Mouse (Mus musculus) MEL (cell line): Measurements from ENCODE around the gene Msi2. TPM values are rescaled to one million over a fixed set of nuclear protein-coding genes. Genes with fewer than 3 reads are reported as not detected.

Experiments used
- DNase-seq: peaks from one replicate; pipeline ENCODE4 v3.0.0; 2011; ENCODE audit warnings: low read depth, low spot score
- H3K27ac ChIP-seq: 2 replicates; pipeline ENCODE4 v1.5.1; 2012; ENCODE audit warnings: low read depth, mild to moderate bottlenecking, control low read depth, low read length, moderate library complexity; ENCODE audit not compliant: control insufficient read depth
- H3K27me3 ChIP-seq, 2 experiments: fragments of 150-350 bp in 1 of 2; sonication (generic) in 1 of 2; 2 replicates each; pipeline ENCODE4 v1.6.1; 2012; ENCODE audit warnings: low read length in 2 of 2, mild to moderate bottlenecking in 2 of 2, improper control_type of control experiment in 1 of 2, moderate library complexity in 1 of 2; ENCODE audit not compliant: insufficient read depth in 2 of 2, control insufficient read depth in 1 of 2
- H3K36me3 ChIP-seq, 2 experiments: 2 replicates each; pipeline ENCODE4 v1.6.1; 2012 to 2014; ENCODE audit warnings: low read length in 2 of 2, improper control_type of control experiment in 1 of 2, inconsistent platforms in 1 of 2, mild to moderate bottlenecking in 1 of 2; ENCODE audit not compliant: insufficient read depth in 2 of 2, control insufficient read depth in 1 of 2
- H3K4me1 ChIP-seq, 2 experiments: fragments of 150-350 bp in 1 of 2; sonication (generic) in 1 of 2; 2 replicates each; pipeline ENCODE4 v1.6.1; 2012; ENCODE audit warnings: low read length in 2 of 2, improper control_type of control experiment in 1 of 2, mild to moderate bottlenecking in 1 of 2; ENCODE audit not compliant: insufficient read depth in 2 of 2, control insufficient read depth in 1 of 2
- H3K4me3 ChIP-seq, 2 experiments: fragments of 150-350 bp in 1 of 2; sonication (generic) in 1 of 2; 2 replicates each; pipeline ENCODE4 v1.5.1; 2012; ENCODE audit warnings: low read depth in 2 of 2, low read length in 2 of 2, mild to moderate bottlenecking in 2 of 2, moderate library complexity in 2 of 2, control low read depth in 1 of 2, improper control_type of control experiment in 1 of 2; ENCODE audit not compliant: control insufficient read depth in 1 of 2, insufficient read depth in 1 of 2
- H3K79me2 ChIP-seq: 2 replicates; pipeline ENCODE4 v1.6.1; 2012; ENCODE audit warnings: mild to moderate bottlenecking, low read length, moderate library complexity; ENCODE audit not compliant: control insufficient read depth, poor library complexity, insufficient read depth
- H3K9ac ChIP-seq: 2 replicates; pipeline ENCODE4 v1.6.1; 2012; ENCODE audit warnings: low read depth, mild to moderate bottlenecking, control low read depth, low read length, moderate library complexity; ENCODE audit not compliant: control insufficient read depth, poor library complexity, severe bottlenecking
- H3K9me3 ChIP-seq: fragments of 150-350 bp; sonication (generic); replicated peaks from 2 replicates; pipeline ENCODE4 v1.6.1; 2012; ENCODE audit warnings: mild to moderate bottlenecking, low read length, improper control_type of control experiment, moderate library complexity; ENCODE audit not compliant: insufficient read depth
- CHD2 ChIP-seq: IDR thresholded peaks from 2 replicates; pipeline ENCODE4 v1.6.1; 2011; ENCODE audit warnings: low read length, improper control_type of control experiment
- E2F4 ChIP-seq: IDR thresholded peaks from 2 replicates; pipeline ENCODE4 v1.6.1; 2011; ENCODE audit warnings: low read depth, low read length, improper control_type of control experiment, borderline replicate concordance
- ELF1 ChIP-seq: IDR thresholded peaks from 2 replicates; pipeline ENCODE4 v1.6.1; 2014; ENCODE audit warnings: low read depth, mild to moderate bottlenecking, inconsistent platforms, low read length, improper control_type of control experiment, moderate library complexity
- EP300 ChIP-seq, 2 experiments: IDR thresholded peaks; 2 replicates each; pipeline ENCODE4 v1.6.1; 2011; ENCODE audit warnings: improper control_type of control experiment in 2 of 2, low read length in 2 of 2, low read depth in 1 of 2, mild to moderate bottlenecking in 1 of 2
- ETS1 ChIP-seq: IDR thresholded peaks from 2 replicates; pipeline ENCODE4 v1.6.1; 2012; ENCODE audit warnings: low read depth, mild to moderate bottlenecking, inconsistent platforms, low read length, improper control_type of control experiment, moderate library complexity
- GABPA ChIP-seq: IDR thresholded peaks from 2 replicates; pipeline ENCODE4 v1.6.1; 2012; ENCODE audit warnings: low read depth, mild to moderate bottlenecking, inconsistent platforms, low read length, improper control_type of control experiment, moderate library complexity
- GATA1 ChIP-seq: IDR thresholded peaks from 2 replicates; pipeline ENCODE4 v1.6.1; 2011; ENCODE audit warnings: low read depth, low read length, improper control_type of control experiment
- HCFC1 ChIP-seq: IDR thresholded peaks from 2 replicates; pipeline ENCODE4 v1.6.1; 2012; ENCODE audit warnings: low read depth, mild to moderate bottlenecking, inconsistent platforms, low read length, improper control_type of control experiment, moderate library complexity
- MAZ ChIP-seq: IDR thresholded peaks from 2 replicates; pipeline ENCODE4 v1.6.1; 2012; ENCODE audit warnings: low read depth, mild to moderate bottlenecking, inconsistent platforms, low read length, improper control_type of control experiment
- MEF2A ChIP-seq: IDR thresholded peaks from 2 replicates; pipeline ENCODE4 v1.6.1; 2014; ENCODE audit warnings: low read depth, mild to moderate bottlenecking, inconsistent platforms, low read length, improper control_type of control experiment; ENCODE audit not compliant: poor library complexity, insufficient replicate concordance, severe bottlenecking; ENCODE audit errors: extremely low read depth
- MXI1 ChIP-seq: IDR thresholded peaks from 2 replicates; pipeline ENCODE4 v1.6.1; 2011; ENCODE audit warnings: mild to moderate bottlenecking, low read depth, low read length, improper control_type of control experiment
- MYB ChIP-seq: IDR thresholded peaks from 2 replicates; pipeline ENCODE4 v1.6.1; 2011; ENCODE audit warnings: mild to moderate bottlenecking, low read depth, low read length, improper control_type of control experiment
- TBP ChIP-seq: IDR thresholded peaks from 2 replicates; pipeline ENCODE4 v1.8.0; 2011; ENCODE audit warnings: low read depth, low read length, improper control_type of control experiment
- TCF12 ChIP-seq: IDR thresholded peaks from 2 replicates; pipeline ENCODE4 v1.6.1; 2014; ENCODE audit warnings: low read depth, mild to moderate bottlenecking, inconsistent platforms, low read length, improper control_type of control experiment, moderate library complexity
- UBTF ChIP-seq: IDR thresholded peaks from 2 replicates; pipeline ENCODE4 v1.6.1; 2012; ENCODE audit warnings: low read depth, mild to moderate bottlenecking, inconsistent platforms, low read length, improper control_type of control experiment, moderate library complexity, borderline replicate concordance; ENCODE audit not compliant: insufficient read depth
- ZKSCAN1 ChIP-seq: IDR thresholded peaks from 2 replicates; pipeline ENCODE4 v1.6.1; 2012; ENCODE audit warnings: low read depth, mild to moderate bottlenecking, inconsistent platforms, low read length, improper control_type of control experiment, moderate library complexity
- polyA plus RNA-seq, 2 experiments: library from polyadenylated mRNA; stranded (reverse) in 1 of 2; unstranded in 1 of 2; fragments of >175 nt in 1 of 2; fragments of >200 nt in 1 of 2; gene quantifications; 2 replicates each; pipeline versions ENCODE4 v1.2.1 to v1.2.4; 2012; ENCODE audit warnings: low replicate concordance in 2 of 2, low read depth in 1 of 2; ENCODE audit not compliant: insufficient read length in 2 of 2, insufficient read depth in 1 of 2, missing spikeins in 1 of 2
- total RNA-seq: library from RNA; depleted of rRNA; stranded (reverse); fragments of 300-350 nt; gene quantifications from 2 replicates; pipeline ENCODE4 v1.2.3, GENCODE M21; 2012

The Msi2 gene
- total and polyA plus RNA-seq, 3 experiments = 16.2 to 29.7 TPM; not detected in 1

DNA sequence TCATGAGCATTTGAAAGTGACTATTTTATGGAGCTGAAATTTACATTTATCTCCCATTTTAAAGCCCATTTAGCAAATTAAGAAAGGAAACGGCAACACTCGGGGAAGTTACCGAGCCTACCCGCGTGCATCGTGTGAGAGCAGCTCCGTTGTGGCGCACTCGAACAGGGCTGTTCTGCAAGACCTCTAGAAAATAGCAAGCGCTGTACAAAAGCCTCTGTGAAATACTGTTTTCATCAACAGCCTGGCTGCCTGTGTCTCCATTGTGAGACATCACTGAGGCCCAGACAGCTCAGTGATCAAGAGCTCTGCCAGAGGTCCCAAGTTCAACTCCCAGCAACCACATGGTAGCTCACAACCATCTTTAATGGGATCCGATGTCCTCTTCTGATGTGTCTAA lies 100.9 kb downstream of the Msi2 start:
- H3K9ac ChIP-seq = no peak overlapping the region
- no peak for DNase-seq
- no peaks in the 10 kb centered on the region for H3K9me3 ChIP-seq
- TF ChIP-seq ZKSCAN1 (no peak), E2F4 (no peak), GATA1 (no peak), TCF12 (no peak), ELF1 (no peak), UBTF (no peak), MYB (no peak), CHD2 (no peak), EP300 (IDR thresholded peaks at IDR 0.05; ENCODE audit: low read depth in 1 of 2, low read length in 2 of 2) (no peak), MEF2A (no peak), MAZ (no peak), GABPA (no peak)
- TF ChIP-seq, all 39 proteins: peak for 0
- Histone ChIP-seq H3K4me1 (peaks cover 46 to 47% of the 10 kb centered on the region in 2 experiments), H3K36me3 (peaks cover 0 to 52% of the 10 kb centered on the region in 2 experiments; a peak in 3 of 4 replicates), H3K27ac (no peak overlapping the region), H3K79me2 (no peaks in the 10 kb centered on the region; the same call in 1 of the 2 replicates), H3K27me3 (no peaks in the 10 kb centered on the region), H3K4me3 (no peak overlapping the region)

DNA sequence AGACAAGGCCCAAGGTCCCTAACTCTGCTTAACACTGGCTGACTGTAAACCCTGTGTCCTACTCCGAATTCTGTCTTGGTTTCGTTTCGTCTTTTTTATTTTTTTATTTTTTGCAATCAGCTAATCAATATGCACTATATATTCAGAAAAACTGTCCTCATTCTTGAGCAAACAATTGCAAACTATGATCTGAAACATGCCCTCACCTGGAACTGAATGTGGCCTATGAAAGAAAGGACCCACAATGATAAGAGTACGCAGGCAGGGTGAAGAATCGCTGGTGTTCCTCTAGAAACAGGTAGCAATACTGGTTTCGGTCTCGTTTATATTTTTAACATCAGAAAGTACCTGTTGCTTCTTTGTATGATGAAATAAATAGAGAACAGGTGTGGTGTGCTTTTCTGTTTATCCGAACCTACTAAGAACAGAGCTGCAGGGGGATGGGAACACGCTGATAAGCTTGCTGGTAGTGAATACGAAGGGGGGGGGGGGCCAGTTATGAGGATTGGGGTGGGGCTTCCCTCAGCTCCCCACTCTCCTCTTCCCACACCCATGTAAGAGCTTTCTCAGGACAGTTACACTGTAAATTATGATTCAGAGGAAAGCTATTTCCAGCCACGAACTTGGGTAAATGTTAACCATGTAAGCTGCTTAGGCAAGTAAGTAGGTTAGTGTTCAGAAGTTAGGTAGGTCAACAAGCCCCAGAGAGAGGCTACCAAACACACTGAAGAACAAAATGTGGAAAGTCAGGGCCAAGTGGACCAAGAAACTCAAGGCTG lies 103.6 kb downstream of the Msi2 start:
- peak; percentile 47; the same call in 1 of the 2 replicates for TF ChIP-seq TCF12
- TF ChIP-seq TBP = no peak
- TF ChIP-seq EP300 (IDR thresholded peaks at IDR 0.05; ENCODE audit: low read depth in 1 of 2, low read length in 2 of 2) = peak; percentile 6 to 51; a peak in 2 of 4 replicates
- TF ChIP-seq GATA1 = peak; percentile 17; the same call in 1 of the 2 replicates
- TF ChIP-seq HCFC1 = 0 out of 2 replicates have a peak, but pooled peaks have one; percentile 8
- TF ChIP-seq MXI1 = no peak
- peak; percentile 51; the same call in 1 of the 2 replicates for TF ChIP-seq ETS1
- TF ChIP-seq MAZ = peak; percentile 78
- TF ChIP-seq, all 39 proteins: peak for 6
- H3K4me1 ChIP-seq = peaks cover 37 to 54% of the 10 kb centered on the region in 2 experiments
- peaks cover 0 to 56% of the 10 kb centered on the region in 2 experiments; a peak in 3 of 4 replicates for H3K36me3 ChIP-seq
- peak overlapping the region; percentile 59 for H3K9ac ChIP-seq
- H3K4me3 ChIP-seq = peak overlapping the region; percentile 26 to 60
- peak; percentile 46 for DNase-seq
- H3K27ac ChIP-seq = peak overlapping the region; percentile 59
- no peaks in the 10 kb centered on the region for H3K27me3 ChIP-seq
- no peaks in the 10 kb centered on the region for H3K9me3 ChIP-seq
- no peaks in the 10 kb centered on the region; the same call in 1 of the 2 replicates for H3K79me2 ChIP-seq
